Mouse (Mus musculus) ES-E14 (cell line): ENCODE data around the gene Tsacc.

Experiments used
- CHD2 ChIP-seq: IDR thresholded peaks from 2 replicates; pipeline ENCODE4 v1.6.1; 2014; ENCODE audit warnings: mild to moderate bottlenecking, low read depth, low read length, inconsistent platforms
- HCFC1 ChIP-seq: IDR thresholded peaks from 2 replicates; pipeline ENCODE4 v1.6.1; 2012; ENCODE audit warnings: low read length, inconsistent platforms, borderline replicate concordance; ENCODE audit not compliant: insufficient read depth
- MAFK ChIP-seq: IDR thresholded peaks from 2 replicates; pipeline ENCODE4 v1.6.1; 2014; ENCODE audit warnings: mild to moderate bottlenecking, low read depth, low read length, inconsistent platforms; ENCODE audit not compliant: insufficient read depth
- ZC3H11A ChIP-seq: IDR thresholded peaks from 2 replicates; pipeline ENCODE4 v1.6.1; 2012; ENCODE audit warnings: low read depth, mild to moderate bottlenecking, inconsistent platforms, low read length, borderline replicate concordance
- ZNF384 ChIP-seq: IDR thresholded peaks from 2 replicates; pipeline ENCODE4 v1.6.1; 2012; ENCODE audit warnings: low read depth, low read length, inconsistent platforms

DNA sequence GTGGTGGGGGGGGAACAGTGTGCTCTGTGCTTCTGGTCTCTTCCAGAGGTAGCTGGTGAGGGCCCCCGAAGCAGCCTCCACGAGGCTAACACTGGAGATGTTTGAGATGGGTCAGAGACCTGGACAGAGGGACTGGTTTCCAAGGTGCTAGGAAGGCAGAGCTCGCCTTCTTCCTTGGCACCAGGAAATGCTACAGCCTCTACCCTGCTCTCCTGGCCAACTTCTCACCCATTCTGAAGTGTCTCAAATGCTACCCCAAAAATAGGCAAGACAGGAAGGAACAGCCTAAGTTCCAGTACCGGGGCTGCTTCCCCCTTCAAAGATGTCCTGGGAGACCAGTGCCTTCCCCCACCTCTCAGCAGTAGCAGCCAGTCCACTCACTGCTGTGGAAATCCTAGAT is 57.4 kb downstream of the Tsacc start:
- no peak for TF ChIP-seq ZNF384
- TF ChIP-seq MAFK = no peak
- no peak for TF ChIP-seq CHD2
- no peak for TF ChIP-seq HCFC1
- TF ChIP-seq ZC3H11A = no peak
